In genomic region chr19:12134289-12134688, GRCm38 (mm10) we compare ENCODE assay signal across 9 mouse cellular contexts. TPM values are rescaled to one million over a fixed set of nuclear protein-coding genes. Genes with fewer than 3 reads are reported as not detected.
DNase-seq lines count a peak whose midpoint lies in the region; ATAC-seq and TF ChIP-seq lines count a peak whose summit lies in the region.
"Had no signal": no experiment of that assay in that cellular context is flagged by ENCODE, and none has a peak within 500 bp of the region (broad histone marks: within the 10 kb centered on the region; RNA-seq: fewer than 3 reads in every experiment).

No protein-coding gene starts in this region.

- no peaks in the 10 kb centered on the region for H3K9me3 ChIP-seq in heart, postnatal 0 days (replicated peaks; ENCODE audit: control insufficient read depth, low read length)

- H3K27me3 ChIP-seq in heart, postnatal 0 days (ENCODE audit: control insufficient read depth, insufficient read depth, low read length) = no peaks in the 10 kb centered on the region
- no peaks in the 10 kb centered on the region for H3K27me3 ChIP-seq in thymus, adult 2 months (ENCODE audit: control insufficient read depth, insufficient read depth, low read length)

- TF ChIP-seq EP300 in heart, postnatal 0 days (IDR thresholded peaks at IDR 0.05; ENCODE audit: low read depth) = no peak

- DNase-seq in heart, postnatal 0 days (ENCODE audit: low spot score) = no peak
- DNase-seq in heart, adult 9 months (ENCODE audit: low spot score in 2 of 2) = no peak
- DNase-seq in thymus, adult 2 months = peak; percentile 4
- DNase-seq in thymus, postnatal 4 days = no peak
- DNase-seq in ovary, adult 18-20 months (ENCODE audit: low spot score) = no peak
- no peak for DNase-seq in urinary bladder, postnatal 4 days (ENCODE audit: low spot score in 2 of 2)

- 0 out of 2 replicates have a peak, but pooled peaks have one; percentile 8 for ATAC-seq in heart, postnatal 0 days (ENCODE audit: insufficient read depth, low read depth)
- peak; percentile 78 for ATAC-seq in granulocyte monocyte progenitor cell, adult 5-6 weeks (replicated peaks; ENCODE audit: poor library complexity, severe bottlenecking)
- peak; percentile 83 for ATAC-seq in megakaryocyte progenitor cell, adult 5-6 weeks (replicated peaks; ENCODE audit: poor library complexity)

- H3K9ac ChIP-seq in heart, postnatal 0 days (replicated peaks; ENCODE audit: low read depth, low read length) = no peak overlapping the region

- no peak for TF ChIP-seq POLR2A in thymus, adult 2 months (IDR thresholded peaks at IDR 0.05; ENCODE audit: control insufficient read depth, extremely low read depth, insufficient read depth, low read length, poor library complexity)

- H3K27ac ChIP-seq in heart, postnatal 0 days (ENCODE audit: low read depth) = no peak overlapping the region
- H3K27ac ChIP-seq in thymus, adult 2 months (ENCODE audit: control insufficient read depth, insufficient read depth, low read length) = no peak overlapping the region

- no peaks in the 10 kb centered on the region for H3K4me1 ChIP-seq in heart, postnatal 0 days (ENCODE audit: control insufficient read depth, insufficient read depth)
- H3K4me1 ChIP-seq in thymus, adult 2 months (replicated peaks; ENCODE audit: control insufficient read depth, insufficient read depth, low read length) = no peaks in the 10 kb centered on the region

- peak; percentile 45 for TF ChIP-seq CTCF in heart, postnatal 0 days (IDR thresholded peaks at IDR 0.05; ENCODE audit: low read depth)
- no peak for TF ChIP-seq CTCF in thymus, adult 2 months (IDR thresholded peaks at IDR 0.05; ENCODE audit: borderline replicate concordance, control insufficient read depth, extremely low read depth, insufficient read depth, low read length, poor library complexity)

- H3K4me2 ChIP-seq in heart, postnatal 0 days (ENCODE audit: low read depth, low read length) = no peak overlapping the region

- WGBS in heart, postnatal 0 days = 21% methylated on average over 2 of the region's 2 CpGs
- 36% methylated on average over 2 of the region's 2 CpGs for WGBS in thymus, adult 2 months

- no peaks in the 10 kb centered on the region for H3K36me3 ChIP-seq in heart, postnatal 0 days (replicated peaks; ENCODE audit: control insufficient read depth, insufficient read depth, low read length)
- H3K36me3 ChIP-seq in thymus, adult 2 months (ENCODE audit: control insufficient read depth, insufficient read depth, low read length) = no peaks in the 10 kb centered on the region

- H3K4me3 ChIP-seq in heart, postnatal 0 days (ENCODE audit: low read depth, low read length) = no peak overlapping the region
- no peak overlapping the region for H3K4me3 ChIP-seq in thymus, adult 2 months (ENCODE audit: control insufficient read depth, insufficient read depth, low read length)

RNA-seq across cellular contexts. Expression of gene Olfr76, which starts 11.3 kb away (rescaled TPM):
- total RNA-seq in heart, postnatal 0 days (2014; rRNA removed; ENCODE audit: low replicate concordance) = not detected in 2 replicates
- not detected in 2 replicates for polyA plus RNA-seq in heart, postnatal 0 days (2015; fragmentation: Nextera tagmentation; extraction: Ambion mirVana)
- polyA plus RNA-seq in thymus, adult 2 months (2012; rRNA removed) = 0.12 TPM in 1 of 2 replicates, not detected in the other
- not detected in 2 replicates for total RNA-seq in granulocyte monocyte progenitor cell, adult 5-6 weeks (2014; fragmentation: Nextera tagmentation)
- total RNA-seq in granulocyte monocyte progenitor cell, adult 5-6 weeks (2017) = not detected in 2 replicates
- total RNA-seq in megakaryocyte progenitor cell, adult 5-6 weeks (2015) = not detected in 2 replicates
- not detected in 2 replicates for total RNA-seq in megakaryocyte progenitor cell, adult 5-6 weeks (2017)
- total RNA-seq: heart, postnatal 10 days had no signal

RNA-seq across cellular contexts. Expression of gene Olfr1428, which starts 18.6 kb away (rescaled TPM):
- not detected in 2 replicates for total RNA-seq in heart, postnatal 0 days (2014; rRNA removed; ENCODE audit: low replicate concordance)
- polyA plus RNA-seq in heart, postnatal 0 days (2015; fragmentation: Nextera tagmentation; extraction: Ambion mirVana) = not detected in 2 replicates
- not detected in 2 replicates for polyA plus RNA-seq in thymus, adult 2 months (2012; rRNA removed)
- total RNA-seq in granulocyte monocyte progenitor cell, adult 5-6 weeks (2014; fragmentation: Nextera tagmentation) = not detected in 2 replicates
- not detected in 2 replicates for total RNA-seq in granulocyte monocyte progenitor cell, adult 5-6 weeks (2017)
- not detected in 2 replicates for total RNA-seq in megakaryocyte progenitor cell, adult 5-6 weeks (2015)
- total RNA-seq in megakaryocyte progenitor cell, adult 5-6 weeks (2017) = not detected in 2 replicates
- total RNA-seq: heart, postnatal 10 days had no signal

RNA-seq across cellular contexts. Expression of gene Olfr1427, which starts 31.2 kb away (rescaled TPM):
- not detected in 2 replicates for total RNA-seq in heart, postnatal 0 days (2014; rRNA removed; ENCODE audit: low replicate concordance)
- polyA plus RNA-seq in heart, postnatal 0 days (2015; fragmentation: Nextera tagmentation; extraction: Ambion mirVana) = not detected in 2 replicates
- not detected in 2 replicates for polyA plus RNA-seq in thymus, adult 2 months (2012; rRNA removed)
- not detected in 2 replicates for total RNA-seq in granulocyte monocyte progenitor cell, adult 5-6 weeks (2014; fragmentation: Nextera tagmentation)
- not detected in 2 replicates for total RNA-seq in granulocyte monocyte progenitor cell, adult 5-6 weeks (2017)
- not detected in 2 replicates for total RNA-seq in megakaryocyte progenitor cell, adult 5-6 weeks (2015)
- total RNA-seq in megakaryocyte progenitor cell, adult 5-6 weeks (2017) = not detected in 2 replicates
- total RNA-seq: heart, postnatal 10 days had no signal

RNA-seq across cellular contexts. Expression of gene Olfr1555-ps1, which starts 35.6 kb away (rescaled TPM):
- total RNA-seq in heart, postnatal 0 days (2014; rRNA removed; ENCODE audit: low replicate concordance) = not detected in 2 replicates
- polyA plus RNA-seq in heart, postnatal 0 days (2015; fragmentation: Nextera tagmentation; extraction: Ambion mirVana) = not detected in 2 replicates
- not detected in 2 replicates for polyA plus RNA-seq in thymus, adult 2 months (2012; rRNA removed)
- not detected in 2 replicates for total RNA-seq in granulocyte monocyte progenitor cell, adult 5-6 weeks (2014; fragmentation: Nextera tagmentation)
- not detected in 2 replicates for total RNA-seq in granulocyte monocyte progenitor cell, adult 5-6 weeks (2017)
- total RNA-seq in megakaryocyte progenitor cell, adult 5-6 weeks (2015) = not detected in 2 replicates
- total RNA-seq in megakaryocyte progenitor cell, adult 5-6 weeks (2017) = not detected in 2 replicates
- total RNA-seq: heart, postnatal 10 days had no signal

RNA-seq across cellular contexts. Expression of gene Olfr1426, which starts 42.5 kb away (rescaled TPM):
- total RNA-seq in heart, postnatal 0 days (2014; rRNA removed; ENCODE audit: low replicate concordance) = not detected in 2 replicates
- not detected in 2 replicates for polyA plus RNA-seq in heart, postnatal 0 days (2015; fragmentation: Nextera tagmentation; extraction: Ambion mirVana)
- not detected in 2 replicates for polyA plus RNA-seq in thymus, adult 2 months (2012; rRNA removed)
- total RNA-seq in granulocyte monocyte progenitor cell, adult 5-6 weeks (2014; fragmentation: Nextera tagmentation) = not detected in 2 replicates
- not detected in 2 replicates for total RNA-seq in granulocyte monocyte progenitor cell, adult 5-6 weeks (2017)
- total RNA-seq in megakaryocyte progenitor cell, adult 5-6 weeks (2015) = not detected in 2 replicates
- total RNA-seq in megakaryocyte progenitor cell, adult 5-6 weeks (2017) = not detected in 2 replicates
- total RNA-seq: heart, postnatal 10 days had no signal

Comparison
In these comparisons a context has a peak if more than half of its experiments do, and no peak if none do; other contexts are left out.
1. ATAC-seq: peak in every context shown above with its lines; median percentile 83 in megakaryocyte progenitor cell, adult 5-6 weeks; 78 in granulocyte monocyte progenitor cell, adult 5-6 weeks; 8 in heart, postnatal 0 days.